Mouse (Mus musculus) G1E (cell line): ENCODE measurements around the gene Eid2b.

Experiments used
- CTCF ChIP-seq: IDR thresholded peaks from 2 replicates; pipeline ENCODE4 v1.5.1; 2012; ENCODE audit warnings: low read depth, low read length, inconsistent platforms, mixed read lengths
- GATA1 ChIP-seq: IDR thresholded peaks from 2 replicates; pipeline ENCODE4 v1.6.1; 2012; ENCODE audit warnings: borderline replicate concordance, low read length, inconsistent platforms, mixed read lengths
- TAL1 ChIP-seq: conservative IDR thresholded peaks from 2 replicates; pipeline ENCODE4 v1.6.1; 2012; ENCODE audit warnings: low read depth, low read length, inconsistent platforms, mixed read lengths

GRCm38 (mm10) chr7:28280630-28281029 is 3.1 kb downstream of the Eid2b start:
- no peak for TF ChIP-seq GATA1
- no peak for TF ChIP-seq CTCF
- no peak for TF ChIP-seq TAL1
